Mouse (Mus musculus) spleen, adult 2 months (tissue): ENCODE measurements around the gene Ppfibp1.

Experiments
- CTCF ChIP-seq: fragments of 200-500 bp; IDR thresholded peaks from 2 replicates; pipeline ENCODE4 v1.5.1; 2011; ENCODE audit warnings: mild to moderate bottlenecking, inconsistent platforms; ENCODE audit not compliant: insufficient read depth, insufficient read length, insufficient replicate concordance; ENCODE audit errors: extremely low read depth
- POLR2A ChIP-seq: fragments of 200-500 bp; IDR thresholded peaks from 2 replicates; pipeline ENCODE4 v1.6.1; 2011; ENCODE audit warnings: low read depth, low read length, inconsistent platforms

- TF ChIP-seq POLR2A (no peak), CTCF (no peak)
These were observed 134.8 kb downstream of the Ppfibp1 start for GRCm38 (mm10) chr6:147023133-147023395.
